Mouse (Mus musculus): ENCODE measurements around the gene Gm20821. TPM values are rescaled to one million over a fixed set of nuclear protein-coding genes. Genes with fewer than 3 reads are reported as not detected.

Gene Gm20821
- polyA plus RNA-seq (2012; rRNA removed; ENCODE audit: low replicate concordance), result not detected in 2 replicates

DNA sequence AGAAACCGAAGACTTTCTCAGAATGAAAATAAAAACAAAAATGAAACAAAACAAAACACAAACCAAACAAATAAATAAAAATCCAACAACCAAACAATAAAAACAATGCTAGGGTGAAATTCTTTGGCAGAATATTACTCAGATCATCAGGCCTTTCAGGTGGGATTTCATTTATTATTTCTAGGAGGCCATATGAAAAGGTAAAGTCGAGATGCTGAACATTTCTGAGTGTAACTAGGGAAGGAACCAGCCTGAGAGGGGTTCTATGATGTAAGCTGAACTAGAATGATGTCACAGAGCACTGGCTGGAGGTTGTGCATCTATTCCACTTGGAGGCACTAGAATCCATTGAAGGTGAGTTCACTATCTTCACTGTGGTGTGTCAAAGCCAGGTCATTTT is at the start of gene Gm20821:
Gene Gm20821, plus strand, starts transcription at position 301 of the 400 bp plus-strand sequence.

Measured in duodenum, adult 2 months (tissue).